Mouse (Mus musculus): Measurements from ENCODE around the gene Aldh3b1.

DNA sequence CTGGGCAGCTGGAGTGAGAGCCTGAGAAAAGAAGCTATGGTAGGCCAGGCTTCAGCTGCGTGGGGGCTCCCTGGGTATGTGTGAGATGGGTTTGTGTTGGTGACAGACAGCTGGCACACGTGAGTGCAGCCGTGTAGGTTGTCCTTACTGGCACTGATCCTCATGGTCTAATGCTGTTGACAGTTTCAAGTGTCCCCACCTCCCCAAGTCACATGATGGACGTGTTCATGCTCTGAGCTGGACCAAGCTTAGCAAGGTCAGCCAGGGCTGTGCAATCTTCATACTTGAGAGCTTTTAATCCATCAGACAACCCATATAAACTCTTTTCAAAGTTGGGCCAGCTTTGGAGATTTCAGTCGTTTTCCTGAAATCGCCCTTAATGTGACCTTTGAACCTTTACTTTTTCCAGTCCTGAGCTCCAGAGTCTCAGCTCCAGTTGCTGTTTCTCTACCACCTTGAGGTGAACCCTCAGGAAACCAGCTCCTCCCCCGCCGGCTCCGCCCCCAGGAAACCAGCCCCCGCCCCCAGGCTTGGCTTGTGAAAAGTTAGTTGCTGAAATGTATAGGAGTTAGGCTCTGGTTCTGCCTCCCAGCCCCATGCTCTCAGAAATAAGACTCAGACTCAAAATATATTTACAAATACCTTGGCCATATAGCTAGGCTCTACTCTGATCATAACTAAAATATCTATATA lies 16.4 kb upstream of the Aldh3b1 start:
- TF ChIP-seq TAL1 (IDR thresholded peaks at IDR 0.05; ENCODE audit: low read length) (no peak), GATA1 (IDR thresholded peaks at IDR 0.05; ENCODE audit: low read length) (no peak)

Measured in erythroblast, embryonic 14.5 days (primary cell).